Mouse (Mus musculus) neutrophil, adult 65 days (primary cell): ENCODE results near the gene Bms1. TPM values are rescaled to one million over a fixed set of nuclear protein-coding genes. Genes with fewer than 3 reads are reported as not detected.

Experiments
- total RNA-seq: library from RNA; stranded (reverse); gene quantifications from 2 replicates; pipeline ENCODE4 v1.2.4, GENCODE M21; 2023

Gene Bms1
- 16.5 and 19.6 TPM in 2 replicates for total RNA-seq

DNA sequence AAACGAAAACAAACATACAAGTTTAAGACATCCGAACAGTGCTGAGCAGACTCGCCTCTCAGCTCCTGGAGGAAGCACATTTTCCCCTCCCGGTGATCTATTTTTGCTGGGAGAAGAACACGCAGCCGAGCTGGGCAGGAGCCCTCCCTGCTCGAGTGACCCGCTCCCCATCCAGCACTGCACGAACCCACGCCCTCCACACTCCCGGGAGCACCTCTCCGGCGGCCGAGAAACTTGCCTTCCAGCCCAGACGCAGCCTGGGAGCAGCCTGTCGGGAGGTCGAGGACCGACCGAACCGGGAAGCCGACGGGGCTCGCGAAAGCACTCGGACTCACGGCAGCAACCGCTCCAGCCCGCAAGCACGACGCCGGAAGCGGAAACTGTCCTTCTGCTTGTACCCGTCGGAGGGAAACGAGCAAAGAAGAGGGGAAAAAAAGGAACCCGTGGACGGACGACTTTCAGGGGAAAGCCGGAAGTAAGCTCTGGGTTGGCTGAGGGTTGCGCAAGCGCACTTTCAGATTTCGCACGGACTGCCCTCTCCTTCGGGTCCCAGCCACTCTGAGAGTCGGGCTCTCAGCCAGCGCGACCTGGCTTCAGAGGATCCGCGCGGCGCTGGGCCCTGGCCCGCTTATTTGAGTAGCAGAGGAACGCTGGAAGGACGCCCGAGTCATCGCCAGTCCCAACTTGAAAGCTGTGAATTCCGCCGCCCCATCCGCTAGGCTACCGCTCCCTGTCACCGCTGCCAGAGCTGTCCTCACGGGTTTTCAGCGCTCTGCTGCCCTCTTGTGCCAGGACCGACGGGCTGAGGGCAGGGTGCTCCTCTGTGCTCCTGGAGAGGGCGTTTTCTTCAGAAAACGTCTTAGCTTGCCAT is at the start of gene Bms1:
Gene Bms1, minus strand, starts transcription at position 425 of the 871 bp plus-strand sequence.

DNA sequence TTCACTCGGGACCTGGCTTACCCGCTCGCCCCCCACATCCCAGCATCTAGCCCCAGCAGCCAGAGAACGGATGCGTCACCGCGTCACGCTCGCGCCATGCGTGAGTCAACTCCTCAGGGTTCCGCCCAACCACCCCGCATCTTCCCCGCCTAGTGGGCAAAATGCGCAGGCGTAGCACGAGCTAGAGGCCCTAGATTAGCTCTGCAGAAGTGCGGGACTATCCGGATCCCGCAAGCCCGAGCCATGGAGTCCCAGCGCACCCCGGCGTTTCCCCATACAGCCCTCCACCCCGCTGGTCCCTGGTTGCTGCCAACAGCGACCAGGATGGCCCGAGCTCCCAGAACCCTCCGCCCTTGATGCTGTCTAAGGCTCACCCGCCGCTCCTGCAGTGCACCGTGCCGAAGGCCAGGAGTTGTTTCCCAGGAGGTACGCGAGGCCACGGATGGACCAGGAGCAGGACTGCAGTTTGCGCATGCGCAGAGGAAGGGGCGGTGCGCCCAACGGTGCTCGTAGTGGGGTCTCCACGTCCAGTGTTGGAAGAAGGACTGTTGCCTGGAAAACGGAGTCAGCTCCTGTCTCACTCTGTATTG is 35.9 kb upstream of the Bms1 start, which contains the start of gene Zfp248:
Gene Zfp248, minus strand, starts transcription at position 487 of the 590 bp plus-strand sequence.

Other genes with a start within 250 kb of the Bms1 start
- 0.20 TPM in 1 of 2 replicates, not detected in the other for gene Ret, start 221.8 kb downstream of the Bms1 start, total RNA-seq
- 1.0 TPM in 1 of 2 replicates, not detected in the other for gene Zfp248, start 36.1 kb upstream of the Bms1 start, total RNA-seq
- 0.13 TPM in 1 of 2 replicates, not detected in the other for gene Zfp9, start 59.8 kb upstream of the Bms1 start, total RNA-seq
- 1.3 and 3.9 TPM in 2 replicates for gene Ankrd26, start 142.8 kb upstream of the Bms1 start, total RNA-seq